Mouse (Mus musculus): ENCODE results near the gene Gtdc1.
"Not testable (repeated sequence)": the region's sequence is repeated elsewhere in the genome, so short reads cannot be mapped to it uniquely, and the experiment has no call there.

The Gtdc1 gene

DNA sequence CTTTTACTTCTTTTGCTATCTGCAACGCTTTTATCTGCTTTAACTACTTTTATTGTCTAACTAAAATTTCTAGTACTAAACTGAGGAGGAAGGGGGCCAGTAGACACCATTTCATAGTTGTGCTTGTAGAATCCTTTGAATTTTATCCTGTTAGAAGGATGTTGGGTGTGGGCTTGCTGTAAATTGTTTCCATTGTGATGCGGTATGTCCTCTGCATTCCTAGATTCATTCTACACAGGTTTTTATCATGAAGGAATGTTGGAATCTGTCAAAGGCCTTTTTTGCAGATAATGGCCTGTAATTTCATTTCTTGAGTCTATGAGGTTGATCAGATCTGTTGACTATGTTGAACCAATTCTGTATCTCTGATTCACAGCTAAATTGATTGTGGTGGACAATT is 146.5 kb downstream of the Gtdc1 start:
- no peak for DNase-seq (ENCODE audit: low read depth, low spot score)

DNA sequence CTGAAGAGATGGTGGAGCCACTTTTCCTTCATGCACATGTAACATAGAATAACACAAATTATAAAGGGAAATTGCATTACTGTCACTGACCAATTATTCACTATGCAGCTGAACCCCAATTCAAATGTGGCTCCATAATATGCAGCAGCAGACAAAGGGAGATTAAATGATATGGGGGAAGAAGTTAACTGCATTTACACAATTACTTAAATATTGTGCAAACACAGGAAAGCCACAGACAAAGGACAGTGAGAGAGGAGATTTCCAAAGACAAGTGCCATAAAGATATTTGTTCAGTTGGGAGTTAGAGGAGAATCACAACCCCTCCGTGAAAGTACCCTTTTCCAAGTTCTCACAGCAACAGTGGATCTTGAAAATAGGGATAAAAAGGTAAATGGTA is 163.6 kb downstream of the Gtdc1 start:
- no peak for DNase-seq (ENCODE audit: low read depth, low spot score)

- DNase-seq (ENCODE audit: low read depth, low spot score) = no peak
Measured at GRCm38 (mm10) chr2:44736618-44737017, 190.8 kb downstream of the Gtdc1 start.

DNA sequence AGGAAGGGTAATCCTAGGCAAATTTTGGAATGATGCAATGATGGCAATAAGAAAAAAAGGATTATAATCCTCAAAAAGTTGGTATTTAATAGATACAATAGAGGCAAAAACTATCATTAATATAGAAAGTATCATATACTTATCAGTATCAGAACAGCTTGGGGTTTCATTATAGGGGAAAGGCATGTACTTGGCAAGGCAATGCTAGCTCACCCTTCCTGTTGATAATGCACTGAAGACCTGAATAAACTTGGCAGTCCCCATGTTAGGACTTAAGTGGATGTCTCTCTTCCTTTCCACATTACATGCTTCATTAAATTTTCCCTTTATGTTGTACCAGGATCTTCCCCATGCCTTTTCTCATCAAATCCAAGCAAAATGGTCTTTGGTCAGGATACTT is 206.0 kb downstream of the Gtdc1 start:
- DNase-seq (ENCODE audit: low read depth, low spot score) = no peak

DNA sequence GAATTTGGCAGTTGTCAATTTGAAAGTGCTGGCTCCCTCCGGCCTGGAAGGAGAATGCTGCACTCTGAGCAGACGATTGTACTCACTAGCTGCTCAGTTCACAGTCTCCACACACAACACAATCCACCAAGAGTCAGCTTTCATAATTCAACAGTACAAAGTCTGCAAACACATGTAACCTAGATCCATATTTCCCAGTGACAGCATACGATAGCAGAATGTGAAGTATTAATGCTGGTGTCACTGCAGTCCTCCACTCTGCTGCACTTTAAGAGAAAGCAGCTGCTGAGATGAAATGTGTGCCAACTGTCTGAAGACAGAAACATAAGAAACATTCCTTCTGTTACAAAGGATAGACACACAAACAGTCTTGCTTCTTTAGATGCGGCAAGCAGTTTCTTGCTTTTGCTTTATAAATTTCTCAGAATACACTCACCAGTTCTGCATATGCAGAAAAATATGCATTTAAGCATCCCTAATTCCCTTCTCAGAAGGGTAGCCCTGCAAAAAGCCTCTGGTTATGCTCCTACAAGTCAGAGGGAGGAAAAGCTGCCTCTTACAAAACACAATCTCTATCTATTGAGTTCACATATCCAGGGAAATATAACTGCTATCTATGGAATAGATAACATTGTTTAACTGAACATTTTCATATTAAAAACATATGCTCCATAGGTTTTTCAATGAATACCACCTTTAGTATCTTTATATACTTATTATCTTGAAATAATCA is 221.4 kb downstream of the Gtdc1 start:
- no peak for DNase-seq (ENCODE audit: low read depth, low spot score)

DNA sequence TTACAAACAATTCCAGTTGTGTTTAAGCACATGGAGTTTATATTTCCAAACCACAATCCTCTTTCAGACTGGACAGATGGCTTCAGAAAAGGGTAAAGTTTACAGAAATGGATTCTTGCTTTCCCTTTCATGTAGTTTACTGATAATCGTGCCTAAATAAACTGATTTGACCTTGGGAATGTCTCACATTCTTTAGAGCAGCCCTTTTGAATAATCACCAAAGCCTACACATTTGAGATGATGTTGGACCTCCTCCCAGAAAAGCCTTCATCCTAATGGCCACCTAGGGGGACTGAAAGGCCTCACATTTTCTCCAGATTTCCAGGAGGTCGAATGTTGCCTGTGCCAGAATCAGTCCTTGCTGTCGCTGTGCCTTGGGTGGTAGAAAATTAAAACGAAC is 227.2 kb downstream of the Gtdc1 start:
- no peak for DNase-seq (ENCODE audit: low read depth, low spot score)

GRCm38 (mm10) chr2:44696441-44696840 is 231.0 kb downstream of the Gtdc1 start:
- DNase-seq (ENCODE audit: low read depth, low spot score) = no peak

DNA sequence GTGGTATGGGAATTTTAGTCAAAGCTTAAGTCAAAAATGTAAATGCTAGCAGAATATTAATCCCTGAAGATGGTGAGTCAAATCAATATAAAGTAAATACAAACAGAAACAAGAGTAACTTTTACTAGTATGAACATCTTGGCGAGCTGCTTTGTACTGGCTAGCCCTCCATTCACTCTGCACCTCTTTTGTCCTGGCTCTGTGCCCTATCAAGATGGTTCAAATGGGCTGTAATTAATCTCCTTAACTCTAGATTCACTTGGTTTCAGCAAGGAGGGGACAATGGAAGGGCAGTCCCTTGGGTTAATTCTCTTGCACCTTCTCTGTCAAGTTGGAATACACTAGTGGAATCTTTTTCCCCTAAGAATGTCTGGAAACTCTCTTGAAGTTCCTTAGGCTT is 233.6 kb downstream of the Gtdc1 start:
- no peak for DNase-seq (ENCODE audit: low read depth, low spot score)

DNA sequence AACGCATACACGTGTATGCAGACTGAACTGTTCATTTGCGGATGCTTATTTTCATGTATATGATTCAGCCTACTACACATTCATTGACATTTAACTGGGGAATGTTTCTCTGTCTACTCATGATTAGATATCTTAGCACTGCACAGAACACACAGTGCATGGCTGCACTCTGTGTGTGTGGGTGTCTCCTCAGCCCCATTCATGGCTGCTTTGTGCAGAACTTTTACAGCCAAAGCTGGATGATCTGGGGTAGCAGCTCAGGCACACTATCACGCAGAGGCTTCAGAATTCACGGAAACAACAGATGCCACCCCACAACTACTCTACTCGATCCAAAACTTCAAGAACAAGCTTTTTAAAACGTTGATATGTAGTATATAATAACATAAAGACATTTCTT is 263.4 kb downstream of the Gtdc1 start:
- no peak for DNase-seq (ENCODE audit: low read depth, low spot score)

GRCm38 (mm10) chr2:44659870-44660269 is 267.6 kb downstream of the Gtdc1 start:
- DNase-seq (ENCODE audit: low read depth, low spot score) = no peak

- DNase-seq (ENCODE audit: low read depth, low spot score) = peak; percentile 10
Measured at GRCm38 (mm10) chr2:44659011-44659410, 268.4 kb downstream of the Gtdc1 start.

GRCm38 (mm10) chr2:44648537-44648936 is 278.9 kb downstream of the Gtdc1 start:
- no peak for DNase-seq (ENCODE audit: low read depth, low spot score)

DNA sequence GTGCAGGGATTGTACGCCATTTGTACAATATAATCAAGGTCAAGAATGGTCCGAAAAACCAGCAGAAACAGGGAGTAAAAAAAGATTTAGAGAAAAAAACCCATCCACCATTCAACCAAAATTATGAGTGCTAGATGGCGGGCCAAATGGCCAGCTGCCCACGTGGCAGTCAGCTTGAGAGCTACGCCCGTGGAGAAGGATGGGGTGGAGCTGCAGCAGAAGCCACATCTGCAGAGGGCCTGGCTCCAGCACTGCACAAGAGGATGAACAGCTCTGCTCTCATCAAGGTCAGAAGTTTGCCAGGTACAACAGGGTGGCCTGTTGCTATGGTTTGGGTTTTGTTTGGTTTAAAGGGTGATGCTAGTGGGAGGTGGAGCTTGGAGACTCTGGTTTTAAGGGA is 281.1 kb downstream of the Gtdc1 start:
- no peak for DNase-seq (ENCODE audit: low read depth, low spot score)

DNA sequence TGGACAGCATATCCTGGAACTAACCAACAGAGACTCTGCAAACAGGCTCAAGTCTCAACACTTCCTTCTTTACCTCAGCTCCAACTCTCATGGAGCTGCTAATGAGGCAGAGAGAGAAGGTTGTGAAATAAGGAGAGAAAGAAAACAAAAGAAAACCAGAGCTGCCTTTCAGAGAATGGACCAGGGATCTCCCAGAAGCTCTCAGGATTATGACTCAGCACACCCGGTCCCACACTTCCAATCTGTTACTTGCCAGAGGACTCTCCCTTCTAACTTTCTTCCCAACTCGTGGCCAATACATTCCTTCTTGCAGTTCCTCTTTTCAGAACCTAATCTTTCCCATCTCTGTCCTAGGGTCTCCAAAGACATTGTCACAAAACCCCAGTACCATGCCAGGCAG is 288.1 kb downstream of the Gtdc1 start:
- no peak for DNase-seq (ENCODE audit: low read depth, low spot score)

GRCm38 (mm10) chr2:44638157-44638556 is 289.3 kb downstream of the Gtdc1 start:
- no peak for DNase-seq (ENCODE audit: low read depth, low spot score)

GRCm38 (mm10) chr2:44633971-44634370 is 293.5 kb downstream of the Gtdc1 start:
- no peak for DNase-seq (ENCODE audit: low read depth, low spot score)

DNA sequence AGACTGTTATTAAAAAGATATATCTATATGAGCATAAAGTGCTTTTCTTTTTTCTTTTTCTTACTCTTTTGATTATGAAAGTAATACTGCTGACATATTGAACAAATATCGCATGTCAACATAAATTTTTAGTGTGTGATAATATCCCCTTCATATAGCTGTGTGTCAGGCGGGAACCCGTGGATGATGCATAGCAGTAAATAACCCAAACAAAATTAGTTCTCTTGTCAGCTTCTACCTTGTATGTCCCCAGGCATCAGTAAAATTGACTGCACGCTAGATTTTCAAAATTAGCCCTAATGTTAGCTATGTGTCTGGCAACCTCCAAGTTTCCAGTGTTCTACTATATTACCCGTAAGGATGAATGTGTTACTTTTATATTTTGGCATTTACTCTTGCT is 294.4 kb downstream of the Gtdc1 start:
- DNase-seq (ENCODE audit: low read depth, low spot score) = no peak

DNA sequence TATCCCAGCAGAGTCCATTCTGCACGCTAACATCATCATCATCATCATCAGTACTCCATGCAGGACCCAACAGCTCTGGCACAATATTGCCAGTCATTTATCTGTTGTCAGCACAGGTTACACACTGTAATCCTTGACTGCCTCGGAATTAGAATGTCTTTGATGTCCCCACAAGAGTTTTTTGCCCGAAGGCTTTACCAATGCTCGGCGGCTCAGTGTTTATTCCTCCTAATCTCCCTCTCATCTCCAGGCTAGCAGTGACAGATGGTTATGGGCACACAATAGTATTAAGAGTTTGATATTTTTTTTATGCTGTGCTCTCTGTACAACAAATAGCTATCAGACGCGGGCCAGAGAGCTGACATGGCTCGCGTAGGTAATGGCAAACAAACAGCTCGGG is 294.9 kb downstream of the Gtdc1 start:
- DNase-seq (ENCODE audit: low read depth, low spot score) = peak; percentile 16

- no peak for DNase-seq (ENCODE audit: low read depth, low spot score)
Measured at GRCm38 (mm10) chr2:44631064-44631463, 296.4 kb downstream of the Gtdc1 start.

DNA sequence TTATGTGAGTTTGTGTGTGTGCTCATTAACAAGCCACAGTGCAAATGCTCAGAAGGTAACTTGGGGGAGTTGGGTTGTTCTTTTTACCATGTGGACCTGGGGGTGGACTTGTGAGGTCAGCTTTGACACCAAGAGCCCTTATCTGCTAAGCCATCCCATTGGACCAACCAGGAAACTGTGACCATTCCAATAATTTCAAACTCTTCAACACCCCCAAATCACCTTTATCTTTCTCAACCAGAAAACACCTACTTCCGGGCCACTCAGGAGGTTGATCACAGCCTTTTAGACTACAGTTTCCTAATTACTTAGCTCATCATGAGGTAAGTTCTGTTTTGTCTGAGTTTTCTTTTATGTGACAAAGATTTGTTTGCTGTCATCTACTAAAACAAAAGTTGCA is 298.7 kb downstream of the Gtdc1 start:
- no peak for DNase-seq (ENCODE audit: low read depth, low spot score)

GRCm38 (mm10) chr2:44625154-44625553 is 302.3 kb downstream of the Gtdc1 start:
- no peak for DNase-seq (ENCODE audit: low read depth, low spot score)

- no peak for DNase-seq (ENCODE audit: low read depth, low spot score)
Measured at GRCm38 (mm10) chr2:44622471-44622870, 305.0 kb downstream of the Gtdc1 start.

DNA sequence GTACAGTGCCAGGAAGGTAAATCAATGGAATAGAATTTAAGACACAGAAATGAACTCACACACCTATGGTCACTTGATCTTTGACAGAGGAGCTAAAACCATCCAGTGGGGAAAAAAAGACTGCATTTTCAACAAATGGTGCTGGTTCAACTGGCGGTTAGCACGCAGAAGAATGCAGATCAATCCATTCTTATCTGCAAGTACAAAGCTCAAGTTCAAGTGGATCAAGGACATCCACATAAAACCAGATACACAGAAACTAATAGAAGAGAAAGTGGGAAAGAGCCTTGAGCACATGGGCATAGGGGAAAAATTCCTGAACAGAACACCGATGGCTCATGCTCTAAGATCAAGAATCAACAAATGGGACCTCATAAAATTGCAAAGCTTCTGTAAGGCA is 327.8 kb downstream of the Gtdc1 start:
- DNase-seq (ENCODE audit: low read depth, low spot score) = not testable (repeated sequence)

GRCm38 (mm10) chr2:44594276-44594675 is 333.2 kb downstream of the Gtdc1 start:
- DNase-seq (ENCODE audit: low read depth, low spot score) = no peak

All from mesoderm, embryonic 11.5 days (tissue).